In genomic region chr4:128768120-128768519, GRCm38 (mm10) we compare ENCODE assay signal across 26 mouse cellular contexts. TPM values are rescaled to one million over a fixed set of nuclear protein-coding genes. Genes with fewer than 3 reads are reported as not detected.
A peak's percentile ranks its signal among the peaks of the same experiment; 100 is the strongest.
DNase-seq lines count a peak whose midpoint lies in the region; ATAC-seq and TF ChIP-seq lines count a peak whose summit lies in the region.
"Had no signal": no experiment of that assay in that cellular context is flagged by ENCODE, and none has a peak within 500 bp of the region (broad histone marks: within the 10 kb centered on the region; RNA-seq: fewer than 3 reads in every experiment).

No protein-coding gene starts in this region.

- TF ChIP-seq EP300 in heart, adult 2 months (IDR thresholded peaks at IDR 0.05; ENCODE audit: insufficient read depth, low read depth, low read length): no peak

- no peaks in the 10 kb centered on the region for H3K27me3 ChIP-seq in heart, adult 2 months (ENCODE audit: control insufficient read depth, insufficient read depth, low read length)
- no peaks in the 10 kb centered on the region for H3K27me3 ChIP-seq in heart, embryonic 10.5 days (ENCODE audit: insufficient read depth, poor library complexity, severe bottlenecking)
- H3K27me3 ChIP-seq: embryonic facial prominence, embryonic 13.5 days; forebrain, embryonic 12.5 days; forebrain, embryonic 15.5 days had no signal

- TF ChIP-seq POLR2A in heart, adult 2 months (IDR thresholded peaks at IDR 0.05; ENCODE audit: insufficient read depth, low read depth, low read length): no peak

- no peak overlapping the region for H3K9ac ChIP-seq in heart, adult 2 months (ENCODE audit: low read depth, low read length)
- H3K9ac ChIP-seq: embryonic facial prominence, embryonic 13.5 days; forebrain, embryonic 12.5 days; forebrain, embryonic 15.5 days; hindbrain, embryonic 14.5 days had no signal

- H3K27ac ChIP-seq in heart, adult 2 months: no peak overlapping the region
- no peak overlapping the region for H3K27ac ChIP-seq in heart, embryonic 10.5 days
- H3K27ac ChIP-seq: embryonic facial prominence, embryonic 10.5 days; embryonic facial prominence, embryonic 13.5 days; forebrain, embryonic 15.5 days; hindbrain, embryonic 14.5 days; hindbrain, postnatal 0 days had no signal

- H3K9me3 ChIP-seq in heart, embryonic 10.5 days: no peaks in the 10 kb centered on the region

- DNase-seq in cerebellum, adult 8-10 months: peak; percentile 16
- no peak for DNase-seq in cerebellum, adult 11 months
- peak; percentile 31 to 45 for DNase-seq in heart, adult 2 months
- no peak for DNase-seq in heart, embryonic 10.5 days (ENCODE audit: low spot score)
- DNase-seq in layer of hippocampus, adult 11-12 months (ENCODE audit: low spot score): no peak
- no peak for DNase-seq in kidney, adult 18-20 months
- DNase-seq: adrenal gland, postnatal 25 days; cerebellum, adult 18-20 months; cerebellum, adult 9-11 months; embryo, embryonic 11 days; gastrocnemius, postnatal 36 days; kidney, adult 2 months had no signal

- ATAC-seq in common myeloid progenitor, adult 5-6 weeks (replicated peaks; ENCODE audit: low read depth, poor library complexity, severe bottlenecking): peak; percentile 63; the same call in 1 of the 2 replicates
- peak; percentile 71 for ATAC-seq in granulocyte monocyte progenitor cell, adult 5-6 weeks (replicated peaks; ENCODE audit: poor library complexity, severe bottlenecking)
- ATAC-seq: CD4-positive, CD25-positive, alpha-beta regulatory T cell, adult 4 months; forebrain, embryonic 15.5 days; hindbrain, postnatal 0 days; inflammation-experienced regulatory T-cells, adult 6 months; intestine, embryonic 16.5 days had no signal

- H3K36me3 ChIP-seq in heart, adult 2 months (ENCODE audit: control insufficient read depth, insufficient read depth, low read length): no peaks in the 10 kb centered on the region
- peaks cover 15% of the 10 kb centered on the region for H3K36me3 ChIP-seq in heart, embryonic 10.5 days

- H3K79me2 ChIP-seq in heart, adult 2 months (replicated peaks; ENCODE audit: control insufficient read depth, insufficient read depth, low read length): no peaks in the 10 kb centered on the region

- WGBS in heart, adult 2 months: 55% methylated on average over 13 of the region's 13 CpGs
- WGBS in heart, embryonic 10.5 days: 72% methylated on average over 13 of the region's 13 CpGs

- H3K4me1 ChIP-seq in heart, adult 2 months (ENCODE audit: control insufficient read depth, insufficient read depth, low read length): peaks cover 4% of the 10 kb centered on the region
- peaks cover 23% of the 10 kb centered on the region for H3K4me1 ChIP-seq in heart, embryonic 10.5 days
- H3K4me1 ChIP-seq: forebrain, embryonic 12.5 days; forebrain, embryonic 15.5 days had no signal

- no peak for TF ChIP-seq CTCF in heart, adult 2 months (IDR thresholded peaks at IDR 0.05)

- H3K4me3 ChIP-seq in heart, adult 2 months: no peak overlapping the region
- no peak overlapping the region for H3K4me3 ChIP-seq in heart, embryonic 10.5 days
- H3K4me3 ChIP-seq: embryonic facial prominence, embryonic 10.5 days; embryonic facial prominence, embryonic 13.5 days; erythroblast, embryonic 14.5 days; forebrain, embryonic 12.5 days; forebrain, embryonic 15.5 days had no signal

- intact Hi-C loops in heart, adult 2 months (cut with DNase I): no loop called here

RNA-seq across cellular contexts. Expression of gene A3galt2, which starts 13.0 kb away (rescaled TPM):
- under 1 TPM; 0.08 to 0.16 TPM for total RNA-seq in heart, adult 2 months (2021)
- 0.15 and 0.37 TPM in 2 replicates for polyA plus RNA-seq in heart, adult 2 months (2012; rRNA removed)
- polyA plus RNA-seq in heart, embryonic 10.5 days (2016; fragmentation: Nextera tagmentation; extraction: Ambion mirVana): 0.04 and 0.10 TPM in 2 replicates
- 0.09 TPM in 1 of 2 replicates, not detected in the other for total RNA-seq in common myeloid progenitor, adult 5-6 weeks (2017)
- total RNA-seq in granulocyte monocyte progenitor cell, adult 5-6 weeks (2014; fragmentation: Nextera tagmentation): not detected in 2 replicates
- 0.04 TPM in 1 of 2 replicates, not detected in the other for total RNA-seq in granulocyte monocyte progenitor cell, adult 5-6 weeks (2017)
- total RNA-seq: gastrocnemius, adult 8-10 months; MEL had no signal
- polyA plus RNA-seq: erythroblast, embryonic 14.5 days had no signal

RNA-seq across cellular contexts. Expression of gene Zfp362, which starts 37.7 kb away (rescaled TPM):
- 10 to 100 TPM; 11.9 to 12.8 TPM for total RNA-seq in heart, adult 2 months (2021)
- polyA plus RNA-seq in heart, adult 2 months (2012; rRNA removed): 13.2 and 18.8 TPM in 2 replicates
- 20.7 and 35.9 TPM in 2 replicates for polyA plus RNA-seq in heart, embryonic 10.5 days (2016; fragmentation: Nextera tagmentation; extraction: Ambion mirVana)
- total RNA-seq in common myeloid progenitor, adult 5-6 weeks (2017): 8.1 and 14.6 TPM in 2 replicates
- total RNA-seq in granulocyte monocyte progenitor cell, adult 5-6 weeks (2014; fragmentation: Nextera tagmentation): 32.7 and 40.1 TPM in 2 replicates
- 3.7 and 4.4 TPM in 2 replicates for total RNA-seq in granulocyte monocyte progenitor cell, adult 5-6 weeks (2017)

Comparison
In these comparisons a context has a peak if more than half of its experiments do, and no peak if none do; other contexts are left out.
1. DNase-seq: peak in cerebellum, adult 8-10 months (single experiment) and heart, adult 2 months (2 of 2); none in cerebellum, adult 11 months (single experiment), heart, embryonic 10.5 days (single experiment), layer of hippocampus, adult 11-12 months (single experiment) and kidney, adult 18-20 months (single experiment).